Mouse (Mus musculus) embryonic facial prominence, embryonic 12.5 days (tissue): ENCODE results near the gene Hpcal1. TPM values are rescaled to one million over a fixed set of nuclear protein-coding genes. Genes with fewer than 3 reads are reported as not detected.
A peak's percentile ranks its signal among the peaks of the same experiment; 100 is the strongest.

Source experiments
- ATAC-seq: fragments of 200-750 bp; cut with Nextera tagmentation; 2 replicates; pipeline ENCODE4 v1.8.0; 2017; ENCODE audit not compliant: insufficient number of reproducible peaks, insufficient read depth, low FRiP score, low TSS enrichment
- H3K27ac ChIP-seq: fragments of 300-500 bp; sonication (generic); 2 replicates; pipeline ENCODE4 v1.5.1; 2016; ENCODE audit warnings: mild to moderate bottlenecking
- H3K27me3 ChIP-seq: fragments of 300-500 bp; sonication (generic); 2 replicates; pipeline ENCODE4 v1.6.1; 2016; ENCODE audit warnings: mild to moderate bottlenecking, moderate library complexity
- H3K36me3 ChIP-seq: fragments of 300-500 bp; sonication (generic); 2 replicates; pipeline ENCODE4 v1.6.1; 2016; ENCODE audit warnings: mild to moderate bottlenecking
- H3K4me1 ChIP-seq: fragments of 300-500 bp; sonication (generic); 2 replicates; pipeline ENCODE4 v1.6.1; 2016
- H3K4me2 ChIP-seq: fragments of 300-500 bp; sonication (generic); replicated peaks from 2 replicates; pipeline ENCODE4 v1.6.1; 2016; ENCODE audit warnings: mild to moderate bottlenecking, moderate library complexity
- H3K4me3 ChIP-seq: fragments of 300-500 bp; sonication (generic); 2 replicates; pipeline ENCODE4 v1.5.1; 2016; ENCODE audit warnings: mild to moderate bottlenecking
- H3K9ac ChIP-seq: fragments of 300-500 bp; sonication (generic); 2 replicates; pipeline ENCODE4 v1.6.1; 2016; ENCODE audit warnings: mild to moderate bottlenecking, moderate library complexity
- H3K9me3 ChIP-seq: fragments of 300-500 bp; sonication (generic); 2 replicates; pipeline ENCODE4 v1.6.1; 2016; ENCODE audit warnings: mild to moderate bottlenecking, moderate library complexity
- WGBS: fragments of 180-500 bp; shearing (Covaris S2); methylation state at CpG from one replicate; pipeline ENCODE4 v1.1.7; 2016; 5-methylcytosine and 5-hydroxymethylcytosine counted together
- polyA plus RNA-seq: library from polyadenylated mRNA; unstranded; fragments of >200 nt; fragmentation: Nextera tagmentation; extraction: Ambion mirVana; gene quantifications from 2 replicates; pipeline ENCODE4 v1.2.1, GENCODE M21; 2016

The Hpcal1 gene
- polyA plus RNA-seq, 1 experiment from 2014 or later = 39.5 TPM

DNA sequence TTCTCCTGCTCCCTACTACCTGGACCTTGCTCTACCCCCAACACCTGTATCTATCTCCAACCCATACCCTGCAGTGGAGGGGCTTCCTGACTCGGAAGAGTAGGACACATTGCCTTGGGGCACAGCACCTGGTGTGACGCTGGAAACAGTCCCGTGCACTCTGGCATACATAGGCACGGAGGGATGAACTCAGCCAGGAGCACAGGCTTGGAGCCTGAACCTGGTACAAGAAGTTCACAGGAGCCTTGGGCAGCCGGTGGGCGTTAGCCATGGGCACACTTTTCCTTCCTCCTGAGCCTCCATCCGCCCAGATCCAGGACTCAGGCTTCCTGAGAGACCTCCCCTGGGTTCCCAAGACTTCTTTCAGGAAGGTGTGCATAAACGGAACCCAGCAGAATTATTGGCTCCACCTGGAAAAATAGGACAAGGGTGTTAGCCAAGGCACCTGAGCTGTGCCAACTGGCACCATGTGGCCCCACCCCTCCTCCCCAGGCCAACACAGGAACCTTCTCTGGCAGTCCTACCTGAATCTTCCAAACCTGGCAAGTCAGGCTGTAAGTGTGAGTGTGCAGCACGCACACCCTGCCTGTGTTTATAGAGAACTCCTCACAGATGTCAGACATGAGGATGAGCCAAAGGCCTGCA, 26.5 kb upstream of the Hpcal1 start:
- no peak overlapping the region for H3K4me3 ChIP-seq
- no peak overlapping the region for H3K4me2 ChIP-seq
- H3K9ac ChIP-seq = no peak overlapping the region
- H3K27ac ChIP-seq = no peak overlapping the region
- no peaks in the 10 kb centered on the region for H3K27me3 ChIP-seq
- H3K4me1 ChIP-seq = peaks cover 9% of the 10 kb centered on the region; the same call in 1 of the 2 replicates
- no peaks in the 10 kb centered on the region for H3K9me3 ChIP-seq
- 81% methylated on average over 9 of the region's 9 CpGs for WGBS
- H3K36me3 ChIP-seq = no peaks in the 10 kb centered on the region
- ATAC-seq = no peak

GRCm38 (mm10) chr12:17665906-17666326, 24.7 kb upstream of the Hpcal1 start:
- Histone ChIP-seq H3K27ac (no peak overlapping the region), H3K4me1 (peaks cover 9% of the 10 kb centered on the region; the same call in 1 of the 2 replicates), H3K4me3 (no peak overlapping the region), H3K36me3 (no peaks in the 10 kb centered on the region), H3K9me3 (no peaks in the 10 kb centered on the region), H3K4me2 (no peak overlapping the region), H3K27me3 (no peaks in the 10 kb centered on the region), H3K9ac (no peak overlapping the region)
- no peak for ATAC-seq
- WGBS = 46% methylated on average over 7 of the region's 7 CpGs

DNA sequence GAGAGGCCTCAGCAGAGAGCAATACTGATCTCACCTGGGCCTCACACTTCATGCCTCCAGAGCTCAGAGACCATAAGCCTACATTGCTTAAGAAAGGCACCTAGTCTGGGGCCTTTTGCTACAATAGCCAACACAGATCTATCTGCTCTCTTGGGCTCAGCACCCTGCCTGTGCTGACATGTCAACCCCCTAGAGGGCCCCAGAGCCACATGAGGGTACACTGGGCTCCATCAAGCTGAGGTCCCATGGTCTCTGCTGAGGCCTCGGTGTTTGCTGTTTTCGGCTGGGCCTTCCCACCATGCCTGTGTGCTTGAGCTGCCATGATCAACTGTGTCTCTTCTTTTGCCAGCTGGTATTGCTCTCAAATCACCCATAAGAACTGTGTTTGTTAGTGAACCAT, 24.0 kb upstream of the Hpcal1 start:
- ATAC-seq = no peak
- Histone ChIP-seq H3K4me2 (no peak overlapping the region), H3K9me3 (no peaks in the 10 kb centered on the region), H3K27ac (no peak overlapping the region), H3K9ac (no peak overlapping the region), H3K4me1 (peaks cover 4% of the 10 kb centered on the region; the same call in 1 of the 2 replicates), H3K4me3 (no peak overlapping the region), H3K36me3 (no peaks in the 10 kb centered on the region), H3K27me3 (no peaks in the 10 kb centered on the region)
- WGBS = 88% methylated on average over 2 of the region's 2 CpGs

GRCm38 (mm10) chr12:17673729-17674128, 16.9 kb upstream of the Hpcal1 start:
- Histone ChIP-seq H3K9ac (no peak overlapping the region), H3K27ac (no peak overlapping the region), H3K27me3 (no peaks in the 10 kb centered on the region), H3K4me3 (no peak overlapping the region), H3K4me2 (no peak overlapping the region), H3K36me3 (no peaks in the 10 kb centered on the region), H3K9me3 (no peaks in the 10 kb centered on the region), H3K4me1 (no peaks in the 10 kb centered on the region)
- ATAC-seq = no peak
- 49% methylated on average over 7 of the region's 7 CpGs for WGBS

DNA sequence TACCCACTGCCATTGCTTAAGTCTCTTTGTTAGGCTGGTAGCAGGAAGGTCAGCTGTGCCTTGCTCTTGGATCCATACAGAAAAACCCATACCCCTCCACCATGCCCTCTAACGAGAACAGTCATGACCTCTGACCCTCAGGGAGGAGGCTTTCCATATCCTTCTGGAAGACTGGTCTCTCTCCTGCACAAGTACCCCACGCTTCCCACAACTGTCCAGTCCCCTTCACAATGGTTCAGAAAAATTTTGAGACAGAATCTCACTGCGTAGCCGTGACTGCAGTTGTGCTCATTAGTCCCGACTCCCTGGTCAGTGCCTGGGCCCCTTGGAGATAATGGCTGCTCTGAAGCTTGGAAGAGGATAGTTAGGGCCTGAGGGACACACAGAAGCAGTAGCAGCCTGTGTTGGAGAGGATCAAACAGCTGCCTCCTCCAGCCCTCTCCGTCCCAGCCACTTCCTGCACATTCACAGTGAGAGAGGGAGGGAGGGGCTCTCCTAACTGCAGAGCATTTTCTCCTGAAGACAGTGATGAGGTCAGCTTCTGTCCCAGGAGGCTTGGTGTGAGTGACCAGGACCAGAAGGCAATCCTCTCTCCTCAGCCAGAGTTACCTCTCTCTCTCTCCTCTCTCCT, 16.4 kb upstream of the Hpcal1 start:
- no peaks in the 10 kb centered on the region for H3K27me3 ChIP-seq
- no peaks in the 10 kb centered on the region for H3K9me3 ChIP-seq
- H3K36me3 ChIP-seq = no peaks in the 10 kb centered on the region
- H3K4me1 ChIP-seq = no peaks in the 10 kb centered on the region
- no peak overlapping the region for H3K27ac ChIP-seq
- H3K4me3 ChIP-seq = no peak overlapping the region
- ATAC-seq = no peak
- no peak overlapping the region for H3K4me2 ChIP-seq
- H3K9ac ChIP-seq = no peak overlapping the region
- 36% methylated on average over 6 of the region's 6 CpGs for WGBS

- 79% methylated on average over 2 of the region's 2 CpGs for WGBS
- no peaks in the 10 kb centered on the region for H3K27me3 ChIP-seq
- H3K4me2 ChIP-seq = no peak overlapping the region
These were observed 12.9 kb upstream of the Hpcal1 start for GRCm38 (mm10) chr12:17677743-17678142.

GRCm38 (mm10) chr12:17679571-17679970, 11.1 kb upstream of the Hpcal1 start:
- no peaks in the 10 kb centered on the region for H3K9me3 ChIP-seq
- no peaks in the 10 kb centered on the region for H3K36me3 ChIP-seq
- no peaks in the 10 kb centered on the region for H3K27me3 ChIP-seq
- H3K4me3 ChIP-seq = no peak overlapping the region
- no peak overlapping the region for H3K27ac ChIP-seq
- ATAC-seq = no peak
- H3K4me2 ChIP-seq = no peak overlapping the region
- H3K4me1 ChIP-seq = no peaks in the 10 kb centered on the region
- 81% methylated on average over 4 of the region's 4 CpGs for WGBS
- H3K9ac ChIP-seq = no peak overlapping the region

More at GRCm38 (mm10) chr12:17677743-17678142, 12.9 kb upstream of the Hpcal1 start:
- Histone ChIP-seq H3K9me3 (no peaks in the 10 kb centered on the region), H3K36me3 (no peaks in the 10 kb centered on the region), H3K4me3 (no peak overlapping the region), H3K9ac (no peak overlapping the region), H3K4me1 (no peaks in the 10 kb centered on the region), H3K27ac (no peak overlapping the region)
- ATAC-seq = no peak

- Histone ChIP-seq H3K36me3 (no peaks in the 10 kb centered on the region), H3K27ac (no peak overlapping the region), H3K9me3 (no peaks in the 10 kb centered on the region), H3K4me3 (no peak overlapping the region), H3K4me1 (no peaks in the 10 kb centered on the region), H3K9ac (no peak overlapping the region), H3K4me2 (no peak overlapping the region), H3K27me3 (no peaks in the 10 kb centered on the region)
- ATAC-seq = no peak
- 80% methylated on average over 2 of the region's 2 CpGs for WGBS
These were observed 8.5 kb upstream of the Hpcal1 start for GRCm38 (mm10) chr12:17682161-17682560.

- no peaks in the 10 kb centered on the region for H3K9me3 ChIP-seq
- no peak for ATAC-seq
- H3K36me3 ChIP-seq = no peaks in the 10 kb centered on the region
- H3K9ac ChIP-seq = no peak overlapping the region
- no peaks in the 10 kb centered on the region for H3K4me1 ChIP-seq
- H3K27ac ChIP-seq = no peak overlapping the region
- H3K4me3 ChIP-seq = no peak overlapping the region
- H3K4me2 ChIP-seq = no peak overlapping the region
- no peaks in the 10 kb centered on the region for H3K27me3 ChIP-seq
- 78% methylated on average over 1 of the region's 1 CpGs for WGBS
These were observed 6.3 kb upstream of the Hpcal1 start for GRCm38 (mm10) chr12:17684315-17684714.

DNA sequence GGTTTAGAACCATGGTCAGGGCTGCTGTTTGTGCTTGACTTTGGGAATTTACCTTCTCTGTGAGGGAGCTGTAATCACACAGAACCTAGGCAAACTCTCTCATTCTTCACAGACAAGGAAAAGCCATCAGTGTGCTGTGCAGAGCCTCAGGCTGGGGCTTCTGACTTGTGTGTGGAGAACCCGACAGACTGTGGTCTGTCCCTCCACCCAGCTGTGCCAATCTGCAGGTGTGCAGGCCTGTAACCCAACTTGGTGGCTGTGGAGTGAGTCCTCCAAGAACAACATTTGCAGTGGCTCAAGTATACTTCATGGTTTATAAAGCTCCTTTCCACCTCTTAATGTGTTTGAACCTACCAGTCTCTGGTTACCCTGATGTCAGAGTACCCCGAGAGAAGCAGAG, 4.5 kb upstream of the Hpcal1 start:
- Histone ChIP-seq H3K4me2 (no peak overlapping the region), H3K27ac (no peak overlapping the region), H3K9me3 (no peaks in the 10 kb centered on the region), H3K4me3 (no peak overlapping the region), H3K36me3 (no peaks in the 10 kb centered on the region), H3K9ac (no peak overlapping the region), H3K27me3 (no peaks in the 10 kb centered on the region), H3K4me1 (no peaks in the 10 kb centered on the region)
- ATAC-seq = no peak
- 67% methylated on average over 2 of the region's 2 CpGs for WGBS

GRCm38 (mm10) chr12:17688913-17689312, 1.7 kb upstream of the Hpcal1 start:
- no peaks in the 10 kb centered on the region for H3K9me3 ChIP-seq
- no peak overlapping the region for H3K9ac ChIP-seq
- no peak overlapping the region for H3K4me2 ChIP-seq
- ATAC-seq = no peak
- no peaks in the 10 kb centered on the region for H3K27me3 ChIP-seq
- H3K27ac ChIP-seq = no peak overlapping the region
- H3K4me1 ChIP-seq = peaks cover 14% of the 10 kb centered on the region; the same call in 1 of the 2 replicates
- no peaks in the 10 kb centered on the region for H3K36me3 ChIP-seq
- no peak overlapping the region for H3K4me3 ChIP-seq
- WGBS = 91% methylated on average over 3 of the region's 3 CpGs

GRCm38 (mm10) chr12:17689931-17690563, 609 bp upstream of the Hpcal1 start:
- H3K27me3 ChIP-seq = no peaks in the 10 kb centered on the region
- H3K4me1 ChIP-seq = peaks cover 23% of the 10 kb centered on the region; the same call in 1 of the 2 replicates
- peak overlapping the region; percentile 92 for H3K4me2 ChIP-seq
- WGBS = 12% methylated on average over 20 of the region's 20 CpGs
- peak overlapping the region; percentile 72; the same call in 1 of the 2 replicates for H3K9ac ChIP-seq
- H3K9me3 ChIP-seq = no peaks in the 10 kb centered on the region
- no peak overlapping the region for H3K27ac ChIP-seq
- peak overlapping the region; percentile 72 for H3K4me3 ChIP-seq
- ATAC-seq = peak; percentile 63
- no peaks in the 10 kb centered on the region for H3K36me3 ChIP-seq
